Mouse (Mus musculus) MEL-GATA-1-ER (cell line): ENCODE measurements around the gene Dnah14.
"Not testable (repeated sequence)": the region's sequence is repeated elsewhere in the genome, so short reads cannot be mapped to it uniquely, and the experiment has no call there.

Experiments
- DNase-seq: peaks from one replicate; pipeline ENCODE4 v3.0.0-alpha.2; 2012; ENCODE audit warnings: low read depth; ENCODE audit errors: extremely low read depth

Gene Dnah14

GRCm38 (mm10) chr1:181782600-181782999 lies 206.2 kb downstream of the Dnah14 start:
- not testable (repeated sequence) for DNase-seq

GRCm38 (mm10) chr1:181789952-181790351 lies 213.6 kb downstream of the Dnah14 start:
- no peak for DNase-seq

GRCm38 (mm10) chr1:181793541-181793940 lies 217.2 kb downstream of the Dnah14 start:
- no peak for DNase-seq

GRCm38 (mm10) chr1:181799911-181800310 lies 223.6 kb downstream of the Dnah14 start:
- no peak for DNase-seq

GRCm38 (mm10) chr1:181800667-181801066 lies 224.3 kb downstream of the Dnah14 start:
- DNase-seq, result no peak

GRCm38 (mm10) chr1:181811481-181812223 lies 235.3 kb downstream of the Dnah14 start:
- DNase-seq, result no peak

GRCm38 (mm10) chr1:181826716-181827115 lies 250.4 kb downstream of the Dnah14 start:
- DNase-seq, result no peak

- DNase-seq, result no peak
Observed at GRCm38 (mm10) chr1:181828365-181828764, 252.0 kb downstream of the Dnah14 start.

GRCm38 (mm10) chr1:181832720-181833119 lies 256.4 kb downstream of the Dnah14 start:
- DNase-seq, result no peak

GRCm38 (mm10) chr1:181833143-181833542 lies 256.8 kb downstream of the Dnah14 start:
- no peak for DNase-seq

- DNase-seq, result no peak
Observed at GRCm38 (mm10) chr1:181838111-181838510, 261.8 kb downstream of the Dnah14 start.

- no peak for DNase-seq
Observed at GRCm38 (mm10) chr1:181839746-181840366, 263.5 kb downstream of the Dnah14 start.

- no peak for DNase-seq
Observed at GRCm38 (mm10) chr1:181841396-181841795, 265.0 kb downstream of the Dnah14 start.

- DNase-seq, result peak; percentile 86
Observed at GRCm38 (mm10) chr1:181841864-181842672, 265.7 kb downstream of the Dnah14 start.

- DNase-seq, result no peak
Observed at GRCm38 (mm10) chr1:181842781-181843180, 266.4 kb downstream of the Dnah14 start, which contains the start of gene Lbr. TSS of gene Lbr (minus strand) at chr1:181843046.

GRCm38 (mm10) chr1:181844874-181845547 lies 268.7 kb downstream of the Dnah14 start:
- no peak for DNase-seq

GRCm38 (mm10) chr1:181845767-181846166 lies 269.4 kb downstream of the Dnah14 start:
- DNase-seq, result no peak

- DNase-seq, result no peak
Observed at GRCm38 (mm10) chr1:181847396-181847795, 271.0 kb downstream of the Dnah14 start.

GRCm38 (mm10) chr1:181848210-181848609 lies 271.9 kb downstream of the Dnah14 start:
- no peak for DNase-seq

GRCm38 (mm10) chr1:181850441-181850840 lies 274.1 kb downstream of the Dnah14 start:
- DNase-seq, result no peak

- DNase-seq, result no peak
Observed at GRCm38 (mm10) chr1:181851521-181852310, 275.4 kb downstream of the Dnah14 start.
